Mouse (Mus musculus) granulocyte monocyte progenitor cell, adult 5-6 weeks (primary cell): ENCODE data around the gene Cuedc1. TPM values are rescaled to one million over a fixed set of nuclear protein-coding genes. Genes with fewer than 3 reads are reported as not detected.

Experiments used
- ATAC-seq: replicated peaks from 2 replicates; pipeline ENCODE4 v1.8.0; 2016; ENCODE audit warnings: mild to moderate bottlenecking, moderate TSS enrichment, inconsistent platforms; ENCODE audit not compliant: poor library complexity, severe bottlenecking
- total RNA-seq, 2 experiments: library from RNA; stranded (forward) in 1 of 2; stranded (reverse) in 1 of 2; fragments of 200-712, 200-1000 nt in 1 of 2; fragments of >200 nt in 1 of 2; fragmentation: Nextera tagmentation in 1 of 2; gene quantifications; 2 replicates each; pipeline ENCODE4 v1.2.3; 2014 to 2017

The Cuedc1 gene
- total RNA-seq, 2 experiments from 2014 or later: 1.1 to 1.5 TPM

- ATAC-seq: peak; percentile 83
Observed at GRCm38 (mm10) chr11:88114871-88115301, 17.0 kb downstream of the Cuedc1 start.

- ATAC-seq: no peak; the same call in 1 of the 2 replicates
Observed at GRCm38 (mm10) chr11:88116568-88116967, 18.7 kb downstream of the Cuedc1 start.

- 0 out of 2 replicates have a peak, but pooled peaks have one; percentile 15 for ATAC-seq
Observed at GRCm38 (mm10) chr11:88117356-88118090, 19.7 kb downstream of the Cuedc1 start.

GRCm38 (mm10) chr11:88118091-88118440 lies 20.2 kb downstream of the Cuedc1 start:
- no peak for ATAC-seq

- no peak for ATAC-seq
Observed at GRCm38 (mm10) chr11:88118817-88119642, 21.2 kb downstream of the Cuedc1 start.

DNA sequence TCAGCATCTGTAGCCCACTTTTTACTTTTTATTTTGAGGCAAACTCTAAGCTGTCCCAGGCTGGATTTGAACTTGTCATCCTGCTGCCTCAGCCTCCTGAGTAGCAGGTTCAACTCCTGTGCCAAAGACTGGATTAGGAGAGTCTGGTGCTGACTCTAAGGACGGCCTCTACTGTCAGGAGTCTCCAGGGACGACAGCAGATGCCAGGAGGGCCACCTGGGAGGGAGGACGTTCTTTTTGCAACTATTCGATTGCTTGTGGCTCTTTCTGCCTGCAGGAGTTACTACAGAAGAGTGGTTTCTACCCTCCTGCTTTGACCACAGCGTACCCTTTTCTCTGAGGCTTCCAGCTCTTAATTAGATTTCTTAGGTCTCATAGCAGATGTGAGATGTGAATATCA lies 24.7 kb downstream of the Cuedc1 start:
- no peak for ATAC-seq

- no peak for ATAC-seq
Observed at GRCm38 (mm10) chr11:88123021-88123420, 25.2 kb downstream of the Cuedc1 start.

DNA sequence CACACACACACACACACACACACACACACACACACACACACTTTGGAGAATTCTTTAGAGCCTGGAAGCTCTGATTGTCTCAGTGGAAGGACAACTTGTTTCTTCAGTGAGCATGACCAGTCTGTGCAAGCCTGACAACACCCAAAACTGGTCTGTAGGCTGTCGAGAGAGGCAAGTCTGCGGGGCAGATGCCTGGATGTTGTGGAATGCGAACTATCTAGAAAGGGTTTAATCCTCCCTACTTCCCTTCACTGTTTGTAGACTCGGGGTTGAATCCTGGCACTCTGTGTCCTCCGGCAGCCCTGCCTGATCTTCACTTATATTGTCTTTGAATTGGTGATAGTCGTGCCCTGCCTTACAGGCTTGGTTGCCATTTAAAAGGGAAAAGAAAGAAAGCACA lies 25.9 kb downstream of the Cuedc1 start:
- no peak for ATAC-seq

GRCm38 (mm10) chr11:88125483-88125882 lies 27.6 kb downstream of the Cuedc1 start:
- ATAC-seq: no peak

DNA sequence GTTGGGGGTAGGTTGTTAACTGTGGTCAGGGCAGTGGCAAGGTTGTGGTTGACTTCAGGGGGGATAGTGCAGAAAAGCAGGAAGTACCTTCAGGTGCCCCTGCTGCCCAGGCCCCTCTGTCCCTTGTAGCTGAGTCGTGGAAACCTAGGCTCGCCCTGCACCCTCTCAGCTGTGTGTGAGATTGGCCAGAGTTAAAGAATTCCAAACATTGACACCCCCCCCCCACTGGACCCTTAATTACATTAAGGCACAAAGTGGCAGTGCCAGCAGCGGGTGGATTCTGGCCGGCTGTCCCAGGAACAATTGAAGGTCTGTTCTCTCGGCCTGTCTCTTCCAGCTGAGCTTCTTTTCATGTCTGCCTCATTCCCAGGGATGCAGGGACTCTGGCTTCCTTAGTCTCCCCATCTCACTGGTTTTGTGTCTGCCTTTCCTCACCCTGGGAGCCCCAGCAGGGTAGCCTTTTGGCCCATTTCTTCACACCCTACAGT lies 28.5 kb downstream of the Cuedc1 start:
- ATAC-seq: peak; percentile 70

DNA sequence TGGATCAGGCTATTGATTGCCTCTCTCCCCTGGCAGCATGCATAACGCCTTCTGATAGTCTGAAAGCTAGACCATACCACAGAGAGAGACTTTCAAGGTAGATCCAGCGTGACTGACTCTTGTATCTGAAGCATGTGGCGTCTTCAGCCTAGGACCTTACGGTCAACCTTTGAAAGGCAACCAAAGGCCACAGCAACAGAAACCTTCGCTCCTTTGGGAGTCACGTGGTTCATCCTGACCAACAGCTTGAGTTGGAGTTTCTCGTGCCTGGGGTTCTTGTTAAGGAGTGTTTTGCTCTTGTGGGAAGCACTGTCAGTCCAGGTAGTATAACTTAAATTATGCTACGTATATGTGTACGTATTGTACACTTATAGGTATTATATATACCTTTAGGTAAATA lies 30.6 kb downstream of the Cuedc1 start:
- no peak for ATAC-seq

- ATAC-seq: no peak
Observed at GRCm38 (mm10) chr11:88129281-88129680, 31.4 kb downstream of the Cuedc1 start.

DNA sequence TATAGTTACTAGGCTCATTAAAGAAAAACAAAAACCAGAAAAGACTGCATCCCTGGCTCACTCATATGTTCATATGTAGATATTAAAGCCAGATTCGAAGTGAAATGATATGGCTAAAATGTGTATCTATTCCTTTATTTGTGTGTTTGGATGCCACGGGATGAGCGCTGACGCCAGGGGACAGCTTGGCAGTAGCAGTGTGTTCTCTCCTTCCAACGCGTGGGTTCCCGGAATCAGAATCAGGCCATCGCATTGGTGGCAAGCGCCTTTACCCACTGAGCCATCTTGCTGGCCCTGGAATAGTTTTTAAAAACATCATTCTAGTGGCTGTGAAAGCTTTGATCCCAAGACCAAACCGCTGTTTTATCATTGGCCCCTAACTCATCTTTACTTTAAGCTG lies 32.1 kb downstream of the Cuedc1 start:
- ATAC-seq: no peak

GRCm38 (mm10) chr11:88131847-88132246 lies 34.0 kb downstream of the Cuedc1 start:
- ATAC-seq: peak; percentile 98

- no peak for ATAC-seq
Observed at GRCm38 (mm10) chr11:88135218-88135617, 37.4 kb downstream of the Cuedc1 start.

DNA sequence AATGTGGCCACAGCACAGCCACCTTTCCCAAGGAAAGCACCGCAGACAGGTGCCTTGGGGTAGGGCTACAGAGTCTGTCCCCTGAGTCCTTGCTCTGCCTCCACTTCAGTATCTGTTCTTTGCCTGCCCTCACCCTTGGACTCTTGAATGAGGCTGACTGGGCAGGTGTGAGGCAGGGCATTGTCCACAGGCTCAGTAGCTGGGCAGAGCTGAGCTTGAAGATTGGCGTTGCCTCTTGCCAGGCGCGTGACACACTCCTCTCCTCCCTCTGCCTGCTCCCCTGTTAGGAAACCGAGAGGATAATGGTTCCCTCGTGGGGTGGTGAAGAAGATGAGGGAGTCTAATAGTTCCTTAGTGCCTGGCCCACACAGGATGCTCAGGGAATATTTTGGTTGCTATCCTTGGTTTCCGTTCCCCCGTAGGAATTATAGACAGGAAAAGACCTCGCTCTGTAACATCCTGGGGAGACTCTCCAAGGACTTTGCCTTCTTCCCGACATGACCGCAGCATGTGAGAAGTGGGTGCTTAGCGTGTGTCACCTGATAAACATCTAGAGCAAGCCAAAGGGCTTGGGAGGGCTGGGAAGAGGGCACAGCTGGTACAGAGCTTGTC lies 40.1 kb downstream of the Cuedc1 start:
- ATAC-seq: no peak

DNA sequence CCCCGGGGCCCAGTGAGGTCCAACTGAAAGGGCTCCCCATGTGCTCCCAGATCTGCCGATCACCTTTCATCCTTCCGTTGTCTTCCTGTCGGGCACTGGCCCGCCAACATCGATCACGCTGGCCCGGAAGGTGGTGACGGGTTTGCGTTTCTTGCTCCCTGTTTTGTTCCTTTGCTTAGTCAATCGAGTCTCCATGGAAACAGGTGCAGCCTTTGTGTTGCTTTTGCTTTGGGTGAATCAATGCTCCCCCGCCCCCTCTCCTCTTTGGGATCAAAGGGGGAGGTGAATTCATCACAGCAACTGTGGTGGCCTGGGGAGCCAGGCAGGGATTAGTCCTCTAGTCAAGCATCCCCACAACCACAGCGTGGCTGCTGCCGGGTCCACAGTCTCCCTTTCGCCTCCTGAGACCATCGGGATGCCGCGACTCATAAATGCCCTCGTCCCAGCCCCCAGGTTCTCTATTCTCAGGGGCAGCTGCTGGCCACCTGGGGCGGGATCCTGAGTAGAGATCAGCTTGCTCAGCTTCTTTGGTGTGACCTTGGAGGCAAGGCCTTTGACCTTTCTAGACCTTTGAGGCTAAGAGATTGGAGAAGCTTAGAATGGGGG lies 41.5 kb downstream of the Cuedc1 start:
- no peak for ATAC-seq

- no peak for ATAC-seq
Observed at GRCm38 (mm10) chr11:88140066-88141060, 42.5 kb downstream of the Cuedc1 start.

GRCm38 (mm10) chr11:88142362-88142761 lies 44.5 kb downstream of the Cuedc1 start:
- no peak for ATAC-seq
